Mouse (Mus musculus): ENCODE data around the gene Wfdc18. TPM values are rescaled to one million over a fixed set of nuclear protein-coding genes. Genes with fewer than 3 reads are reported as not detected.

Wfdc18 gene
- polyA plus RNA-seq, 1 experiment = not detected

DNA sequence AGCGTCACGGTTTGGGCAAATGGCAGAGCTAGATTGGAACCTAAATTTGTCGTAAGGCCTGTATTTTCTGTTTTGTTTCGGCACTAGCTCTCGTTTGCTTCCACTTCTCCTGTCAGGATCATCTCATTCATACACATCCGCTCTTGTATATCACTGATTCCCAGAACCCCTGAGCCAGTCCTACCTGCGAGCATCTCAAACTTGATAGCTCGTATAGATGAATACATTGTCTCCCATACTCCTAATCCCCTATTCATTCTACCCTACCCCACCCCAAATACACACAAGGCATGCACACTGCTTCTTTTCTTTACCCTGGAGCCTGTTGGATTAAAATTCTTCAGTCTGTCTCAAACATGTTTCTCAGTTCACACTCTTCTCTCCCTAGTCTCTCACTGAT is 45.4 kb downstream of the Wfdc18 start:
- TF ChIP-seq CTCF (IDR thresholded peaks at IDR 0.05; ENCODE audit: extremely low read depth, insufficient read length, insufficient replicate concordance, low read depth, low read length) (no peak), POLR2A (IDR thresholded peaks at IDR 0.05; ENCODE audit: low read depth, low read length) (no peak)
- WGBS = 4% methylated on average over 8 of the region's 8 CpGs
- H3K36me3 ChIP-seq (ENCODE audit: control insufficient read depth, insufficient read depth, low read length) = peaks cover 28% of the 10 kb centered on the region
- H3K4me3 ChIP-seq (ENCODE audit: low read depth, low read length) = peak overlapping the region; percentile 94
- peaks cover 7% of the 10 kb centered on the region; the same call in 1 of the 2 replicates for H3K4me1 ChIP-seq (ENCODE audit: control insufficient read depth, insufficient read depth, insufficient read length, low read length)
- peak overlapping the region; percentile 50; the same call in 1 of the 2 replicates for H3K27ac ChIP-seq (ENCODE audit: insufficient read depth, low read depth, low read length)
- no peaks in the 10 kb centered on the region for H3K27me3 ChIP-seq (ENCODE audit: control insufficient read depth, insufficient read depth, low read length)

Other genes starting within 250 kb of the Wfdc18 start
- gene Mmp28, start 245.9 kb upstream of the Wfdc18 start, polyA plus RNA-seq (2012; rRNA removed) = 10.5 and 12.0 TPM in 2 replicates
- gene Taf15, start 235.9 kb upstream of the Wfdc18 start, polyA plus RNA-seq (2012; rRNA removed) = 2.6 and 6.1 TPM in 2 replicates
- gene Heatr9, start 186.8 kb upstream of the Wfdc18 start, polyA plus RNA-seq (2012; rRNA removed) = not detected in 2 replicates
- 828 and 1,080 TPM in 2 replicates for gene Ccl5, start 178.5 kb upstream of the Wfdc18 start, polyA plus RNA-seq (2012; rRNA removed)
- gene Ccl9, start 130.4 kb upstream of the Wfdc18 start, polyA plus RNA-seq (2012; rRNA removed) = 1.2 and 3.7 TPM in 2 replicates
- gene Ccl6, start 115.9 kb upstream of the Wfdc18 start, polyA plus RNA-seq (2012; rRNA removed) = 11.0 and 32.1 TPM in 2 replicates
- gene Rpl9-ps1, start 63.4 kb upstream of the Wfdc18 start, polyA plus RNA-seq (2012; rRNA removed) = not detected in 2 replicates
- 3.6 and 5.0 TPM in 2 replicates for gene Ccl3, start 59.7 kb upstream of the Wfdc18 start, polyA plus RNA-seq (2012; rRNA removed)
- 2.6 and 10.0 TPM in 2 replicates for gene Ccl4, start 46.4 kb upstream of the Wfdc18 start, polyA plus RNA-seq (2012; rRNA removed)
- 0.99 and 1.2 TPM in 2 replicates for gene Wfdc17, start 5.0 kb upstream of the Wfdc18 start, polyA plus RNA-seq (2012; rRNA removed)
- gene Wfdc21, start 37.9 kb downstream of the Wfdc18 start, polyA plus RNA-seq (2012; rRNA removed) = 0.86 TPM in 1 of 2 replicates, not detected in the other
- 10.3 and 27.4 TPM in 2 replicates for gene Heatr6, start 44.7 kb downstream of the Wfdc18 start, polyA plus RNA-seq (2012; rRNA removed)
- gene Hnf1b, start 141.0 kb downstream of the Wfdc18 start, polyA plus RNA-seq (2012; rRNA removed) = 10.9 and 23.3 TPM in 2 replicates
- 0.30 and 0.95 TPM in 2 replicates for gene Ddx52, start 233.0 kb downstream of the Wfdc18 start, polyA plus RNA-seq (2012; rRNA removed)

Data from small intestine, adult 2 months (tissue).